Mouse (Mus musculus): ENCODE measurements around the gene Med4.

Med4 gene

GRCm38 (mm10) chr14:73553122-73553696 is 43.4 kb downstream of the Med4 start:
- DNase-seq (ENCODE audit: low read depth, low spot score): peak; percentile 9
